Comparison of ENCODE assay signal across 24 mouse cellular contexts in the genomic region with DNA sequence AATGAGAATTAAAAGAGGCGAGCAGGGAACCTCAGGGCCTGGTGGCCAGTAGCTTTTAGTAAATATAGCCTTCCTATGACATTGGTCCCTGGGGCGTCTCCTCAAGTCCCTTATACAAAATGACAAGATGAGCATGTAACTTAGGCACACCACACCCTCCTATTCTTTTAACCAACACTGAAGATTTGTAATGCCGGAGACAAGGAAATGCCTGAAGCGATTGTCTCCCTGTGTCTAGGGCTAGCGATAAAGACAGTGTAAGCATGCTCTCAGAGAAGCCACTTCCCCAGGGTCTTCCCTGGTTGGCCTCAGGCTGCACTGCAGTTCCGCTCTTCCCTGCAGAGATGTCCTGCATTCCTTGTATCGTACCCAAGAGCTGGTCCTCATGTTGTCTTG. TPM values are rescaled to one million over a fixed set of nuclear protein-coding genes. Genes with fewer than 3 reads are reported as not detected.
DNase-seq lines count a peak whose midpoint lies in the region; ATAC-seq and TF ChIP-seq lines count a peak whose summit lies in the region.
"Had no signal": no experiment of that assay in that cellular context is flagged by ENCODE, and none has a peak within 500 bp of the region (broad histone marks: within the 10 kb centered on the region; RNA-seq: fewer than 3 reads in every experiment).

No protein-coding gene starts in this region.

- no peak for ATAC-seq in heart, embryonic 15.5 days (replicated peaks; ENCODE audit: insufficient number of reproducible peaks, insufficient read depth, low FRiP score, low read depth)
- no peak for ATAC-seq in liver, embryonic 11.5 days (replicated peaks; ENCODE audit: low FRiP score)
- ATAC-seq in lung, postnatal 0 days = peak; percentile 29
- ATAC-seq in stomach, embryonic 16.5 days (ENCODE audit: insufficient read depth, low FRiP score) = no peak
- no peak for ATAC-seq in midbrain, embryonic 16.5 days
- ATAC-seq: midbrain, embryonic 13.5 days had no signal

- DNase-seq in heart, postnatal 10 days = no peak
- DNase-seq in liver, adult 2 months (ENCODE audit: extremely low read depth, low read depth, low spot score) = no peak
- no peak for DNase-seq in liver, embryonic 11.5 days (ENCODE audit: low spot score)
- DNase-seq in lung, postnatal 0 days (ENCODE audit: low spot score) = peak; percentile 51
- DNase-seq in layer of hippocampus, adult 8-10 months (ENCODE audit: low spot score in 2 of 2) = no peak
- DNase-seq: adrenal gland, postnatal 36 days; cerebellum, adult 2 months; gastrocnemius, postnatal 36 days; kidney, adult 18-20 months; kidney, postnatal 25 days; layer of hippocampus, adult 9-11 months; liver, embryonic 13.5 days; thymus, adult 2 months had no signal

- TF ChIP-seq POLR2A in liver, adult 2 months (IDR thresholded peaks at IDR 0.05; ENCODE audit: extremely low read depth, insufficient read depth, low read length) = no peak

- no peaks in the 10 kb centered on the region for H3K9me3 ChIP-seq in heart, embryonic 15.5 days (replicated peaks)
- H3K9me3 ChIP-seq in liver, embryonic 11.5 days (ENCODE audit: control insufficient read depth, low read length) = no peaks in the 10 kb centered on the region
- no peaks in the 10 kb centered on the region for H3K9me3 ChIP-seq in lung, postnatal 0 days (ENCODE audit: low read length)
- H3K9me3 ChIP-seq in stomach, embryonic 16.5 days (replicated peaks; ENCODE audit: control insufficient read depth, low read length) = no peaks in the 10 kb centered on the region
- no peaks in the 10 kb centered on the region for H3K9me3 ChIP-seq in midbrain, embryonic 16.5 days (replicated peaks; ENCODE audit: control insufficient read depth, low read length, poor library complexity, severe bottlenecking)
- H3K9me3 ChIP-seq: forebrain, embryonic 10.5 days; limb, embryonic 10.5 days; liver, embryonic 13.5 days; midbrain, embryonic 13.5 days; neural tube, embryonic 13.5 days had no signal

- no peak; the same call in 1 of the 2 replicates for TF ChIP-seq EP300 in lung, postnatal 0 days (IDR thresholded peaks at IDR 0.05)

- no peaks in the 10 kb centered on the region for H3K36me3 ChIP-seq in heart, embryonic 15.5 days
- H3K36me3 ChIP-seq in liver, adult 2 months (ENCODE audit: control insufficient read depth, insufficient read depth, low read length) = no peaks in the 10 kb centered on the region
- no peaks in the 10 kb centered on the region for H3K36me3 ChIP-seq in liver, embryonic 11.5 days (ENCODE audit: control insufficient read depth, insufficient read depth, low read length)
- no peaks in the 10 kb centered on the region for H3K36me3 ChIP-seq in lung, postnatal 0 days (ENCODE audit: insufficient read depth, low read length)
- H3K36me3 ChIP-seq in stomach, embryonic 16.5 days (ENCODE audit: control insufficient read depth, insufficient read depth, low read length) = no peaks in the 10 kb centered on the region
- no peaks in the 10 kb centered on the region for H3K36me3 ChIP-seq in midbrain, embryonic 16.5 days (ENCODE audit: control insufficient read depth, insufficient read depth, low read length)
- H3K36me3 ChIP-seq: liver, embryonic 13.5 days had no signal

- H3K4me1 ChIP-seq in heart, embryonic 15.5 days (replicated peaks) = peaks cover 42% of the 10 kb centered on the region
- no peaks in the 10 kb centered on the region for H3K4me1 ChIP-seq in liver, adult 2 months (ENCODE audit: control insufficient read depth, insufficient read depth, low read length)
- H3K4me1 ChIP-seq in liver, embryonic 11.5 days (replicated peaks; ENCODE audit: control insufficient read depth, insufficient read depth, low read length) = no peaks in the 10 kb centered on the region; the same call in 1 of the 2 replicates
- peaks cover 13% of the 10 kb centered on the region for H3K4me1 ChIP-seq in lung, postnatal 0 days (ENCODE audit: insufficient read depth, low read depth, low read length)
- peaks cover 35% of the 10 kb centered on the region for H3K4me1 ChIP-seq in stomach, embryonic 16.5 days (ENCODE audit: control insufficient read depth, insufficient read depth, low read length)
- no peaks in the 10 kb centered on the region; the same call in 1 of the 2 replicates for H3K4me1 ChIP-seq in midbrain, embryonic 16.5 days (ENCODE audit: control insufficient read depth, insufficient read depth, low read length)
- H3K4me1 ChIP-seq: liver, embryonic 13.5 days had no signal

- H3K27me3 ChIP-seq in heart, embryonic 15.5 days = no peaks in the 10 kb centered on the region
- H3K27me3 ChIP-seq in liver, adult 2 months (ENCODE audit: control insufficient read depth, insufficient read depth, low read length) = no peaks in the 10 kb centered on the region
- no peaks in the 10 kb centered on the region for H3K27me3 ChIP-seq in liver, embryonic 11.5 days (replicated peaks; ENCODE audit: control insufficient read depth, insufficient read depth, low read length)
- no peaks in the 10 kb centered on the region for H3K27me3 ChIP-seq in lung, postnatal 0 days (replicated peaks; ENCODE audit: insufficient read depth, low read length)
- H3K27me3 ChIP-seq in stomach, embryonic 16.5 days (ENCODE audit: control insufficient read depth, insufficient read depth, low read length) = no peaks in the 10 kb centered on the region
- no peaks in the 10 kb centered on the region for H3K27me3 ChIP-seq in midbrain, embryonic 16.5 days (ENCODE audit: control insufficient read depth, insufficient read depth, low read depth, low read length)
- H3K27me3 ChIP-seq: liver, embryonic 13.5 days; midbrain, embryonic 13.5 days; neural tube, embryonic 13.5 days had no signal

- no peak overlapping the region for H3K4me2 ChIP-seq in heart, embryonic 15.5 days
- H3K4me2 ChIP-seq in liver, embryonic 11.5 days = no peak overlapping the region
- no peak overlapping the region for H3K4me2 ChIP-seq in lung, postnatal 0 days (replicated peaks; ENCODE audit: low read depth, low read length)
- H3K4me2 ChIP-seq in stomach, embryonic 16.5 days (ENCODE audit: low read depth, low read length) = no peak overlapping the region
- no peak overlapping the region for H3K4me2 ChIP-seq in midbrain, embryonic 16.5 days (ENCODE audit: low read length)
- H3K4me2 ChIP-seq: heart, embryonic 11.5 days; hindbrain, embryonic 14.5 days; liver, embryonic 13.5 days; midbrain, embryonic 13.5 days; neural tube, embryonic 13.5 days had no signal

- WGBS in heart, embryonic 15.5 days = 74% methylated on average over 7 of the region's 7 CpGs
- WGBS in liver, adult 2 months = 78% methylated on average over 7 of the region's 7 CpGs
- 76% methylated on average over 7 of the region's 7 CpGs for WGBS in liver, embryonic 11.5 days
- 63% methylated on average over 7 of the region's 7 CpGs for WGBS in lung, postnatal 0 days
- WGBS in stomach, embryonic 16.5 days = 84% methylated on average over 7 of the region's 7 CpGs
- WGBS in midbrain, embryonic 16.5 days = 81% methylated on average over 7 of the region's 7 CpGs

- H3K79me2 ChIP-seq in liver, adult 2 months (ENCODE audit: control insufficient read depth, insufficient read depth, low read length) = no peaks in the 10 kb centered on the region

- intact Hi-C loops in heart, postnatal 10 days (cut with DNase I) = no loop called here

- TF ChIP-seq CTCF in liver, adult 2 months (IDR thresholded peaks at IDR 0.05; ENCODE audit: low read depth, low read length) = no peak
- TF ChIP-seq CTCF in lung, postnatal 0 days (IDR thresholded peaks at IDR 0.05) = peak; percentile 2; the same call in 1 of the 2 replicates

- no peak overlapping the region for H3K9ac ChIP-seq in heart, embryonic 15.5 days
- no peak overlapping the region for H3K9ac ChIP-seq in liver, adult 2 months (ENCODE audit: low read depth, low read length)
- H3K9ac ChIP-seq in liver, embryonic 11.5 days (ENCODE audit: low read depth, low read length) = no peak overlapping the region
- H3K9ac ChIP-seq in lung, postnatal 0 days (replicated peaks; ENCODE audit: low read depth) = no peak overlapping the region
- 0 out of 2 replicates have a peak overlapping the region, but pooled peaks have one; percentile 32 for H3K9ac ChIP-seq in stomach, embryonic 16.5 days (ENCODE audit: low read length)
- no peak overlapping the region for H3K9ac ChIP-seq in midbrain, embryonic 16.5 days (ENCODE audit: low read depth, low read length)
- H3K9ac ChIP-seq: forebrain, postnatal 0 days; hindbrain, embryonic 14.5 days; liver, embryonic 13.5 days; midbrain, embryonic 13.5 days; neural tube, embryonic 13.5 days had no signal

- peak overlapping the region; percentile 62 for H3K27ac ChIP-seq in heart, embryonic 15.5 days
- H3K27ac ChIP-seq in liver, adult 2 months (replicated peaks; ENCODE audit: insufficient read depth, low read depth, low read length) = peak overlapping the region; percentile 66
- H3K27ac ChIP-seq in liver, embryonic 11.5 days (ENCODE audit: low read depth, low read length) = no peak overlapping the region
- H3K27ac ChIP-seq in lung, postnatal 0 days (ENCODE audit: low read length) = peak overlapping the region; percentile 85
- H3K27ac ChIP-seq in stomach, embryonic 16.5 days (ENCODE audit: low read length) = peak overlapping the region; percentile 79
- no peak overlapping the region for H3K27ac ChIP-seq in midbrain, embryonic 16.5 days (ENCODE audit: low read length)
- H3K27ac ChIP-seq: forebrain, embryonic 10.5 days; hindbrain, embryonic 14.5 days; limb, embryonic 10.5 days; liver, embryonic 13.5 days; midbrain, embryonic 13.5 days had no signal

- no peak overlapping the region for H3K4me3 ChIP-seq in heart, embryonic 15.5 days
- no peak overlapping the region for H3K4me3 ChIP-seq in liver, adult 2 months (ENCODE audit: insufficient read depth, low read depth, low read length)
- H3K4me3 ChIP-seq in liver, embryonic 11.5 days (ENCODE audit: low read depth, low read length) = no peak overlapping the region
- H3K4me3 ChIP-seq in lung, postnatal 0 days (ENCODE audit: low read depth, low read length) = no peak overlapping the region
- H3K4me3 ChIP-seq in stomach, embryonic 16.5 days (replicated peaks; ENCODE audit: low read length) = no peak overlapping the region
- H3K4me3 ChIP-seq in midbrain, embryonic 16.5 days (ENCODE audit: low read depth, low read length) = no peak overlapping the region
- H3K4me3 ChIP-seq: forebrain, embryonic 10.5 days; limb, embryonic 10.5 days; liver, embryonic 13.5 days; midbrain, embryonic 13.5 days; neural tube, embryonic 13.5 days had no signal

RNA-seq across cellular contexts. Expression of gene Nkd1, which starts 17.8 kb away (rescaled TPM):
- 14.6 and 19.5 TPM in 2 replicates for polyA plus RNA-seq in heart, embryonic 15.5 days (2015; fragmentation: Nextera tagmentation; extraction: Ambion mirVana)
- 1 to 10 TPM; 5.1 to 5.4 TPM for total RNA-seq in heart, postnatal 10 days (2021)
- total RNA-seq in liver, adult 2 months (2014; rRNA removed) = 1.9 TPM in 2 replicates
- polyA plus RNA-seq in liver, adult 2 months (2012; rRNA removed) = 7.6 and 12.3 TPM in 2 replicates
- 9.5 and 12.7 TPM in 2 replicates for polyA plus RNA-seq in liver, embryonic 11.5 days (2014; fragmentation: Nextera tagmentation; extraction: Ambion mirVana)
- polyA plus RNA-seq in lung, postnatal 0 days (2015; fragmentation: Nextera tagmentation; extraction: Ambion mirVana) = 113 and 123 TPM in 2 replicates
- polyA plus RNA-seq in stomach, embryonic 16.5 days (2015; fragmentation: Nextera tagmentation; extraction: Ambion mirVana) = 36.4 and 36.8 TPM in 2 replicates
- total RNA-seq in layer of hippocampus, adult 8-10 months (2022) = 10 to 100 TPM in 2 of 4 experiments, 1 to 10 TPM in 2; 8.1 to 11.3 (median 9.2) TPM
- 53.9 and 66.7 TPM in 2 replicates for polyA plus RNA-seq in midbrain, embryonic 16.5 days (2015; fragmentation: Nextera tagmentation; extraction: Ambion mirVana)
- total RNA-seq: MEL had no signal

Comparison
In these comparisons a context has a peak if more than half of its experiments do, and no peak if none do; other contexts are left out.
1. H3K27ac ChIP-seq: peak in heart, embryonic 15.5 days (single experiment), liver, adult 2 months (single experiment), lung, postnatal 0 days (single experiment) and stomach, embryonic 16.5 days (single experiment); none in liver, embryonic 11.5 days (single experiment) and midbrain, embryonic 16.5 days (single experiment).